Mouse (Mus musculus) G1E (cell line): ENCODE measurements around the gene Megf6.

Experiments used
- CTCF ChIP-seq: IDR thresholded peaks from 2 replicates; pipeline ENCODE4 v1.5.1; 2012; ENCODE audit warnings: low read depth, low read length, inconsistent platforms, mixed read lengths
- GATA1 ChIP-seq: IDR thresholded peaks from 2 replicates; pipeline ENCODE4 v1.6.1; 2012; ENCODE audit warnings: borderline replicate concordance, low read length, inconsistent platforms, mixed read lengths
- TAL1 ChIP-seq: conservative IDR thresholded peaks from 2 replicates; pipeline ENCODE4 v1.6.1; 2012; ENCODE audit warnings: low read depth, low read length, inconsistent platforms, mixed read lengths

DNA sequence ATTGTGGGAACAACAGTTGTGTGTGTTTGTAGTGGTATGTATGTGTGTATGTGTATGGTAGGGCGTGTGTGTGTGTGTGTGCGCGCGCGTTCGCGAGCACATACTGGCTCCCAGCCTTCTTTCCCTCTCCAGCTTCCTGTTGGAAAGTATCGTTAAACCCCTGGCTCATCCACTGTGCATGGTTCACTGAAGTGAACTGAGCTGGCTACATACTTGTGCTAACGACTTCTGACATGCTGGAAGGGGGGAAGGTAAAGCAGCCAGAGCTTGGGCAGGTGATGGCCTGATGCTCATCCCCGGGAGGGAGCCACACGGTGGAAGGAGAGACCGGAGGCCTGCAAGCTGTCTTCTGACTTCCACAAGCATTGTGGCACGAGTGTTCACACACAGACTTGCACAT is 40.9 kb downstream of the Megf6 start:
- TF ChIP-seq CTCF: no peak
- no peak for TF ChIP-seq GATA1
- no peak for TF ChIP-seq TAL1
